Mouse (Mus musculus) macrophage (primary cell): ENCODE data around the gene Acsl5. TPM values are rescaled to one million over a fixed set of nuclear protein-coding genes. Genes with fewer than 3 reads are reported as not detected.

Experiments
- H3K27ac ChIP-seq: fragments of 350-480 bp; formaldehyde crosslinking; 2 replicates; pipeline ENCODE4 v1.9.0; 2021
- H3K36me3 ChIP-seq: fragments of 350-480 bp; formaldehyde crosslinking; 2 replicates; pipeline ENCODE4 v1.9.0; 2021; ENCODE audit errors: inconsistent target
- H3K4me3 ChIP-seq: fragments of 350-480 bp; formaldehyde crosslinking; 2 replicates; pipeline ENCODE4 v1.9.0; 2021; ENCODE audit errors: inconsistent target
- H3K79me2 ChIP-seq: fragments of 350-480 bp; formaldehyde crosslinking; 2 replicates; pipeline ENCODE4 v1.9.0; 2021; ENCODE audit errors: inconsistent target
- WGBS: methylation state at CpG from one replicate; pipeline ENCODE4 v1.1.7; 2026; ENCODE audit warnings: inconsistent platforms; ENCODE audit not compliant: missing documents; 5-methylcytosine and 5-hydroxymethylcytosine counted together
- polyA plus RNA-seq: library from polyadenylated mRNA; stranded (reverse); fragments of 250-400 nt; gene quantifications from 3 replicates; pipeline ENCODE4 v1.2.4, GENCODE M21; 2018; ENCODE audit warnings: inconsistent platforms

The Acsl5 gene
- polyA plus RNA-seq, 1 experiment from 2014 or later, result 121 TPM

DNA sequence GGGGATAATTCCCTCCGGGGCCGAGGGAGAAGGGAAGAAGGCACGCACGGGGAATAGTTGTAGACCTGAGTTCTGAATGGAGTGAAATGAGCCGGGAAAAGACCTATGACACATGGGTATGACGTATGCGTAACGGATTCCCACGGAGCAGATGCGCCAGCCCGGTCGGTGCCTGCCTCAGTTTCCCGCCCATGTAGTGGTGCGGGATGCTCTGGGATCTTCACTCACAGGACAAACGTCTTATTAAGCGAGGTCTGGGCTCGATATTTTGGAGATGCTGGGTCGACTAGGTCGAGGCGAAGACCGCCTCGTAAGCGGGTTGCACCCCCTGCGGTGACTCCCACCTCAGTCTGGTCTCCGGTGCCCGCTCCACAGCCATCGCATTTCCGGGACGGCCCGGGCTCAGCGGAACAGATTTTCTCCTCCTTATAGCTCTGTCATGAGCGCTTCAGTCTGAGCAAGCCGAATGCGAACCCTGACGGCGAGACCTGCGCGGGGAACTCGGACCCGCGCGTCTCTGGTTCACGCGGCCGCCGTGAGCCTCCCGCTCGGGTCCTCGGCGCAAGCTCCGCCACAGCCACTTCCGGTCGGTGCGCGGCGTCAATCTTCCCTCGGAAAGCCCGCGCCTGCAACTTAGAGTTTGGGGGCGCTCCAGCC is 63.8 kb downstream of the Acsl5 start, which contains the start of gene Zdhhc6:
Gene Zdhhc6, minus strand, starts transcription at position 581 of the 657 bp plus-strand sequence.
- Histone ChIP-seq H3K36me3 (peaks cover 9% of the 10 kb centered on the region; the same call in 1 of the 2 replicates), H3K79me2 (peaks cover 63% of the 10 kb centered on the region), H3K27ac (peak within 1 kb of the TSS; percentile 89), H3K4me3 (peak within 1 kb of the TSS; percentile 97)
- WGBS, result under 1% methylated on average over 60 of the region's 60 CpGs

GRCm38 (mm10) chr19:55316109-55316714 is 64.5 kb downstream of the Acsl5 start, which contains the start of gene Vti1a:
Vti1a (plus strand) TSS chr19:55316295.
- WGBS, result under 1% methylated on average over 48 of the region's 48 CpGs

DNA sequence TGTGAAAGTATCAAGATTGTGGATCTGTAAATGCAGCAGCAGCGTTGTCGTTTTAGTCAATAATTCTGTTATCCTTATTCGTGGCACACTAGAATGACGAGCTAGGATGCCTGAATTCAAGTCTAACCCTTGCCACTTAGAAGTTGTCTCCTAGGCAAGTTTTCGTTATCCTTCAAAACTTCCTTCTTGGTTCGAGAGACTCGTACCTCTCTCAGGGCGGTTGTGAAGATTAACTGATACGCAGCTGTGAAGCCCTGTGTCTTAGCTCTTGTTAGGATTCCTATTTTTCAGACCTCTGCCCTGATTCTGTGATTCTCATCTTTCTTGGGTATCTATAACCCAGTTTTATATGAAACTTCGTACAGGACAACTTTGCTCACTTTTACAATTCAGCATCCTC is 65.2 kb downstream of the Acsl5 start:
- H3K27ac ChIP-seq, result no peak overlapping the region
- peaks cover 76% of the 10 kb centered on the region for H3K79me2 ChIP-seq
- WGBS, result 34% methylated on average over 10 of the region's 10 CpGs
- peak overlapping the region; percentile 97 for H3K4me3 ChIP-seq
- 0 out of 2 replicates have a peak, but pooled peaks cover 1% of the 10 kb centered on the region for H3K36me3 ChIP-seq

More at GRCm38 (mm10) chr19:55316109-55316714, 64.5 kb downstream of the Acsl5 start, which contains the start of gene Vti1a:
- peak within 1 kb of the TSS; percentile 97 for H3K4me3 ChIP-seq
- H3K36me3 ChIP-seq, result peaks cover 2% of the 10 kb centered on the region; the same call in 1 of the 2 replicates
- H3K79me2 ChIP-seq, result peaks cover 69% of the 10 kb centered on the region
- H3K27ac ChIP-seq, result peak within 1 kb of the TSS; percentile 89

DNA sequence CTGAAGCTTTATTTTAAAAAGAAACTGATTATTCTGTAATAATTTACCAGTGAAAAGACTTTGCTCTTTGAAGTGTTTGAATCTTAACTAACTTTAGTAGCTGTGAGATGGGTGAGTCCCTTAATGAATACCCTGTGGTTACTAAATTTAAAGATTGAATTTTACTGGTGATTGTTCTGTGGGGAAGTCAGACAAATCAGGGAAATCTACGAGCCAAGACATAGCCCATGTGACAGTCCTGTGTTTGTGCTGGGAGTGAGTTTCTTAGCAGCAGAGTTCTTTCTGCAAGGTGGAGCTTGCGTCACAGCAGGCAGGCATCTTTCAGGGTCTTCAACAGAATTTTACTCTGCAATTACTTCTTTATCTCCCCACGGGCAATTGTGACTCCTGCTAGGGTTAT is 67.3 kb downstream of the Acsl5 start:
- H3K79me2 ChIP-seq, result peaks cover 70% of the 10 kb centered on the region
- H3K27ac ChIP-seq, result no peak overlapping the region
- H3K36me3 ChIP-seq, result 0 out of 2 replicates have a peak, but pooled peaks cover 13% of the 10 kb centered on the region
- H3K4me3 ChIP-seq, result no peak overlapping the region
- WGBS, result 61% methylated on average over 3 of the region's 3 CpGs

DNA sequence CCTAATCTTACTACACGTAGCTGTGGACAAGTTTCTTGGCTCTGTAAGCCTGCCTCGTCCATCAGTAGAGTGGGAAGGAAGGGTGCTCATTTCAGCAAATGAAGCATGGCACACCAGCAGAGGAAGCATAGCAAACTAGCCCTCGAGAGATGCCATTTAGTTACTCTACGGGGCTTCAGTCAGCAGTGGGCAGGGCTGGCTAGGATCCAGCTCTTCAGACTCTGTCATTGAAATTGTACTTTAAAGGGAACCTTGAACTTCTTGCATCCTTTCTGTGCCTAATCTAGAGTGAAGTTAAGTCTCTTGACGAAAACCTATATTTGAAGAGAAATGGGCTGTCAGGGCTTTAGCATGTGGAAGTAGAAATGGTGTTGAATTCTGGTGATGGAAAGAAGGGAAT is 67.8 kb downstream of the Acsl5 start:
- Histone ChIP-seq H3K36me3 (0 out of 2 replicates have a peak, but pooled peaks cover 18% of the 10 kb centered on the region), H3K79me2 (peaks cover 66% of the 10 kb centered on the region), H3K27ac (no peak overlapping the region), H3K4me3 (no peak overlapping the region)
- WGBS, result 86% methylated on average over 5 of the region's 5 CpGs

DNA sequence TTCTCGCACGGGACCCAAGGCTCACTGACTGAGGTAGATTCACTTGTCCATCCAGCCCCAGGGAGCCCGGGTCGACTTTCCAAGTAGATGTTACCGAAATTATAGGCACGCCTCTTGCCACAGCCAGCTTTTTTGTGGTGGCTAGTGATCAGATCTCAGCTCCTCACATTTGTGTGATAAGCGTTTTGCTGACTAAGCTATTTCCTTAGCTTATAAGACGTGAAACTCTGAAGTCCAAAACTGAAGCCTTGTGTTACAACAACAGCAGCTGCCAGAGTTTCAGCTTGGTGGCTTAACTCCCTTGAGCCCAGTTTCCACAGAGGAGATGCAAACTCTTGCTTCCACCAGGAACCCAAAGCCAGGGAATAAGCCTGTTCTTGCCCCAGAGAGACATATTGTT is 70.9 kb downstream of the Acsl5 start:
- 96% methylated on average over 8 of the region's 8 CpGs for WGBS
- Histone ChIP-seq H3K79me2 (peaks cover 44% of the 10 kb centered on the region), H3K36me3 (0 out of 2 replicates have a peak, but pooled peaks cover 27% of the 10 kb centered on the region), H3K27ac (no peak overlapping the region), H3K4me3 (no peak overlapping the region)

DNA sequence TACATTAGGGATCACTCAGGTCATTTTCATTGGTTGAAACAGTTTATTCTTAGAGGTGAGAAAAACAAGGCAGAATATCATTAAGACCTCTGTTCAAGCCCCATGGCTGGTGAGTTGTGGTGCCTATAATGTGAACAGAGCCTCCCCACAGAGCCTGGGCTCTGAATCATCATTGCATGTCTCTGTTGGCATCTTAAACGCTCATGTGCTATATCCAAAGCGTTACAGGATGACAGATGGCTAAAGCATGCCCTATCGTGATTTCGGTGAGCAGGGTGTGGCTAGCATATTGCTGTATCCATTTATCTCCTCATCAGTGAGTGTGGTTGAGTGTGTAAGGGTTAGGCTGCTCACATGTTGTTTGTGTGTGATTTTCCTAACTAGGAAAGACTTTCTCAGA is 75.8 kb downstream of the Acsl5 start:
- H3K79me2 ChIP-seq, result no peaks in the 10 kb centered on the region
- WGBS, result 94% methylated on average over 4 of the region's 4 CpGs
- peaks cover 44% of the 10 kb centered on the region; the same call in 1 of the 2 replicates for H3K36me3 ChIP-seq
- no peak overlapping the region for H3K4me3 ChIP-seq
- H3K27ac ChIP-seq, result no peak overlapping the region

- Histone ChIP-seq H3K27ac (no peak overlapping the region), H3K4me3 (no peak overlapping the region), H3K36me3 (peaks cover 21% of the 10 kb centered on the region; the same call in 1 of the 2 replicates), H3K79me2 (no peaks in the 10 kb centered on the region; the same call in 1 of the 2 replicates)
- WGBS, result 91% methylated on average over 5 of the region's 5 CpGs
Observed at GRCm38 (mm10) chr19:55331776-55332175, 80.0 kb downstream of the Acsl5 start.

DNA sequence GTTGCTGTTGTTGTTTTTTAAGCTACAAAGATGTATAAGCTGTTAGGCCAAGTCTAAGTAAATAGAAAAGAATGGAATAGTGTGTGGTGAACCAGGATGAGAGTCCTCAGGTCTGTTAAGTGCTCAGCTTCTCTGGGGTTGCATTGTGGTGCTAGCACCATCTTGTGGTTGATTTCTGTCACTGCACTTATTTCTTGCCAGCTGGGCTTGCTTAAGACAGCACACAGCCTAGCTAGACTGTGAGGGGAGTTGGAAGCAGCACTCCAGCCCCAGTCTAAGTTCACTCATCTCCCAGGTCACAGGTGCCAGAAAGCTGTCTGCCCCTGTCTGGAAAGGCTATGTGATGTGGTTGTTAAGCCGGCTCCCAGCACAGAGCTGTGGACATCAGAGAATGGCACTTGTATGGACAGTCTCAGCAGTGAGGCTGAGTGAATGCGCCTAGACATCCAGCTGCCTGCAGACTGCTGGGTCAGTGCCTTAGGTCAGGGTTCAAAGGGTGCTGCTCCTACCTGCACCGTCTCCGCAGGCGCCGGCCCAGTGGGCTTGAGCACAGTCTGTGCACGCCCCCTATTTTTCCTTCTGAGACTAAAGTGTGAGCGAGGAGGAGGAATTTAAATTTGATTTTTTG is 81.0 kb downstream of the Acsl5 start:
- Histone ChIP-seq H3K36me3 (peaks cover 21% of the 10 kb centered on the region; the same call in 1 of the 2 replicates), H3K27ac (no peak overlapping the region), H3K79me2 (no peaks in the 10 kb centered on the region; the same call in 1 of the 2 replicates), H3K4me3 (no peak overlapping the region)
- WGBS, result 96% methylated on average over 8 of the region's 8 CpGs

DNA sequence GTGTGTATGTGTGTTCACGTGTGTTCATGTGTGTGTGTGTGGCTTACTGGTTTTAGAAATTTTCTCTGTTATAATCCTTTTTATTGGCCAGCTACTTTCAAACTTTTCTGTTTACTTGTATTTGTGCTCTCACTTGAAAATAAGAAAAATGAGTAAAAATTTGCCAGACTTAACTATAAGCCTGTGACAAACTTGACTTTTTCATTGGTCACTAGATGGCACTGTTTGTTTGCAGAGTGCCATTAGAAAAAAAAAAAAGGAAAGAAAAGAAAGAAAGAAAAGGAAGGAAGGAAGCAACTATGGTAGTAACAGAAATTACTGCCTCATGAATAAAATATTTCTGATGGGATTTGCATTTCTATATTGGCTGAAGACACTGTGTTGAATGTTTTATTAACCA is 84.1 kb downstream of the Acsl5 start:
- WGBS, result 92% methylated on average over 1 of the region's 1 CpGs
- Histone ChIP-seq H3K27ac (no peak overlapping the region), H3K79me2 (peaks cover 5% of the 10 kb centered on the region; the same call in 1 of the 2 replicates), H3K4me3 (no peak overlapping the region), H3K36me3 (peaks cover 7% of the 10 kb centered on the region; the same call in 1 of the 2 replicates)

DNA sequence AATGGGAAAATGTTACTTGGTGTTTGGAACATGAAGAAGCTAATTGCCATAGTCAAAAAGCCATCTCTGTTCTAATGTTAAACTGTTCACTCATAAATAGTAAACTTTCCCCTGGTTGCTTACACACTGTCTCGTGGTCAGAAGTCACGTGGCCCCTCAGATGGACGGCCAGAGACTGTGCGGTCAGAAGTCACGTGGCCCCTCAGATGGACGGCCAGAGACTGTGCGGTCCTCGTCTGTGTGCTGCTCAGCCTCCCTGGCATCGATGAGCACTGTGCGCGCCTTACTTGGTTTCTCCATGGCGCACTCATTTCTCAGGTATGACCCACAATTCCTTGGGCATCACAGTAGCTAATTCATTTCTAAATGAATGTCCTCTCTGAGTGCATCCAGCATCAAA is 84.7 kb downstream of the Acsl5 start:
- H3K36me3 ChIP-seq, result peaks cover 4% of the 10 kb centered on the region; the same call in 1 of the 2 replicates

GRCm38 (mm10) chr19:55337066-55337465 is 85.3 kb downstream of the Acsl5 start:
- 92% methylated on average over 9 of the region's 9 CpGs for WGBS
- H3K27ac ChIP-seq, result no peak overlapping the region

More for the DNA sequence above, 84.7 kb downstream of the Acsl5 start:
- 87% methylated on average over 12 of the region's 12 CpGs for WGBS
- H3K79me2 ChIP-seq, result peaks cover 5% of the 10 kb centered on the region; the same call in 1 of the 2 replicates
- H3K4me3 ChIP-seq, result no peak overlapping the region
- no peak overlapping the region for H3K27ac ChIP-seq

GRCm38 (mm10) chr19:55337664-55338063 is 85.9 kb downstream of the Acsl5 start:
- H3K4me3 ChIP-seq, result no peak overlapping the region

More at GRCm38 (mm10) chr19:55337066-55337465, 85.3 kb downstream of the Acsl5 start:
- Histone ChIP-seq H3K79me2 (peaks cover 5% of the 10 kb centered on the region; the same call in 1 of the 2 replicates), H3K36me3 (peaks cover 6% of the 10 kb centered on the region), H3K4me3 (no peak overlapping the region)

GRCm38 (mm10) chr19:55340521-55340920 is 88.8 kb downstream of the Acsl5 start:
- no peak overlapping the region for H3K4me3 ChIP-seq
- WGBS, result 95% methylated on average over 6 of the region's 6 CpGs

More at GRCm38 (mm10) chr19:55337664-55338063, 85.9 kb downstream of the Acsl5 start:
- Histone ChIP-seq H3K79me2 (peaks cover 5% of the 10 kb centered on the region; the same call in 1 of the 2 replicates), H3K27ac (no peak overlapping the region), H3K36me3 (peaks cover 10% of the 10 kb centered on the region)
- WGBS, result 94% methylated on average over 6 of the region's 10 CpGs

More at GRCm38 (mm10) chr19:55340521-55340920, 88.8 kb downstream of the Acsl5 start:
- Histone ChIP-seq H3K79me2 (peaks cover 5% of the 10 kb centered on the region; the same call in 1 of the 2 replicates), H3K27ac (no peak overlapping the region), H3K36me3 (peaks cover 10% of the 10 kb centered on the region)
